Mouse (Mus musculus) hindbrain, postnatal 0 days (tissue): ENCODE measurements at regions not wholly inside any gene's neighbourhood (a gene's known extent, or its start where the extent isn't known, plus 50 kb on each side); places are given as distances from the start of the nearest gene placed in this dataset.

Experiments
- ATAC-seq: fragments of 200-750 bp; cut with Nextera tagmentation; 2 replicates; pipeline ENCODE4 v1.8.0; 2017; ENCODE audit warnings: mild to moderate bottlenecking, moderate TSS enrichment, moderate library complexity
- DNase-seq: peaks from one replicate; pipeline ENCODE4 v3.0.0-alpha.2; 2015; ENCODE audit warnings: low spot score
- H3K27ac ChIP-seq: fragments of 300-500 bp; sonication (generic); 2 replicates; pipeline ENCODE4 v1.5.1; 2014; ENCODE audit warnings: mild to moderate bottlenecking
- H3K27me3 ChIP-seq: fragments of 300-500 bp; sonication (generic); 2 replicates; pipeline ENCODE4 v1.6.1; 2014; ENCODE audit warnings: low read length, mixed read lengths; ENCODE audit not compliant: insufficient read depth
- H3K36me3 ChIP-seq: fragments of 300-500 bp; sonication (generic); 2 replicates; pipeline ENCODE4 v1.6.1; 2014; ENCODE audit warnings: low read length, mixed read lengths; ENCODE audit not compliant: insufficient read depth
- H3K4me1 ChIP-seq: fragments of 300-500 bp; sonication (generic); 2 replicates; pipeline ENCODE4 v1.6.1; 2014; ENCODE audit warnings: antibody characterized with exemption, low read length, mixed read lengths; ENCODE audit not compliant: insufficient read depth
- H3K4me2 ChIP-seq: fragments of 300-500 bp; sonication (generic); 2 replicates; pipeline ENCODE4 v1.6.1; 2014; ENCODE audit warnings: low read depth, mild to moderate bottlenecking, low read length, moderate library complexity, mixed read lengths
- H3K4me3 ChIP-seq: fragments of 300-500 bp; sonication (generic); 2 replicates; pipeline ENCODE4 v1.5.1; 2014; ENCODE audit warnings: low read length
- H3K9ac ChIP-seq: fragments of 300-500 bp; sonication (generic); replicated peaks from 2 replicates; pipeline ENCODE4 v1.6.1; 2014; ENCODE audit warnings: mild to moderate bottlenecking, low read length, moderate library complexity, mixed read lengths
- H3K9me3 ChIP-seq: fragments of 300-500 bp; sonication (generic); 2 replicates; pipeline ENCODE4 v1.6.1; 2016; ENCODE audit warnings: low read length, mixed read lengths
- CTCF ChIP-seq: IDR thresholded peaks from 2 replicates; pipeline ENCODE4 v1.5.1; 2016; ENCODE audit warnings: antibody characterized with exemption, control low read depth, low read depth
- WGBS: fragments of 180-500 bp; shearing (Covaris S2); extraction: QIAGEN DNeasy Blood & Tissue Kit; methylation state at CpG from one replicate; pipeline ENCODE4 v1.1.7; 2014; 5-methylcytosine and 5-hydroxymethylcytosine counted together

- no peaks in the 10 kb centered on the region for H3K36me3 ChIP-seq
- 79% methylated on average over 3 of the region's 3 CpGs for WGBS
- no peak for DNase-seq
- no peaks in the 10 kb centered on the region for H3K27me3 ChIP-seq
- H3K4me1 ChIP-seq = no peaks in the 10 kb centered on the region
- TF ChIP-seq CTCF = no peak
- H3K27ac ChIP-seq = no peak overlapping the region
- H3K4me2 ChIP-seq = no peak overlapping the region
- H3K9ac ChIP-seq = no peak overlapping the region
- no peak overlapping the region for H3K4me3 ChIP-seq
- H3K9me3 ChIP-seq = no peaks in the 10 kb centered on the region
- no peak for ATAC-seq
Observed at GRCm38 (mm10) chr3:53919541-53919940, 55.9 kb upstream of the Ufm1 start.

GRCm38 (mm10) chr3:53917960-53918359 is 54.3 kb upstream of the Ufm1 start:
- no peak for ATAC-seq
- H3K9me3 ChIP-seq = no peaks in the 10 kb centered on the region
- H3K36me3 ChIP-seq = no peaks in the 10 kb centered on the region
- H3K27me3 ChIP-seq = no peaks in the 10 kb centered on the region
- no peak for TF ChIP-seq CTCF
- 94% methylated on average over 3 of the region's 3 CpGs for WGBS
- no peak overlapping the region for H3K9ac ChIP-seq
- DNase-seq = no peak
- no peak overlapping the region for H3K27ac ChIP-seq
- no peak overlapping the region for H3K4me3 ChIP-seq
- H3K4me1 ChIP-seq = no peaks in the 10 kb centered on the region
- no peak overlapping the region for H3K4me2 ChIP-seq

GRCm38 (mm10) chr3:53913984-53914669 is 50.5 kb upstream of the Ufm1 start:
- no peak for ATAC-seq
- Histone ChIP-seq H3K36me3 (no peaks in the 10 kb centered on the region), H3K4me1 (no peaks in the 10 kb centered on the region), H3K27me3 (no peaks in the 10 kb centered on the region), H3K4me2 (no peak overlapping the region), H3K4me3 (no peak overlapping the region), H3K27ac (no peak overlapping the region), H3K9ac (no peak overlapping the region), H3K9me3 (no peaks in the 10 kb centered on the region)
- no peak for DNase-seq
- no peak for TF ChIP-seq CTCF
- 80% methylated on average over 3 of the region's 3 CpGs for WGBS
